Mouse (Mus musculus) layer of hippocampus, adult 11-12 months (tissue): ENCODE measurements at regions not wholly inside any gene's neighbourhood (a gene's known extent, or its start where the extent isn't known, plus 50 kb on each side); places are given as distances from the start of the nearest gene placed in this dataset.
"Not testable (repeated sequence)": the region's sequence is repeated elsewhere in the genome, so short reads cannot be mapped to it uniquely, and the experiment has no call there.

Experiments
- DNase-seq: peaks from one replicate; pipeline ENCODE4 v3.0.0; 2022; ENCODE audit warnings: low spot score

DNA sequence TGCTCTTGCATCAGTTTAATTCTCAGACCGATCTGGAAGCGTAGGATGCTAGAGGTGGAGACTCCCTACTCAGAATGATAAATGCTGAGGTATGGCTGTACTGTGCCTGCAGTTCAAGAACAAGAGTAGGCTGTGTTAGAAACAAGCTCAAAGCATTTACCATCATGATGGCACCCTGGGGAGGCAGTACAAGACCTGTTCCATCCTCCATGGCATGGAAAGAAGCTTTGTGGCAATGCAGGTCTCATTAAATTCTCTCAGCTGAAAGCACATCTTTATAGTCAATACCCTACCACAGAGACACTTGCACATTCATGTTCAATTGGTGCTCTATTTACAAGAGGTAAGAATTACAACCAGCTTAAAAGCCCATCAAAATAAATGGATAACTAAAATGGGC lies 209.5 kb downstream of the Tbl1xr1 start:
- DNase-seq: no peak

DNA sequence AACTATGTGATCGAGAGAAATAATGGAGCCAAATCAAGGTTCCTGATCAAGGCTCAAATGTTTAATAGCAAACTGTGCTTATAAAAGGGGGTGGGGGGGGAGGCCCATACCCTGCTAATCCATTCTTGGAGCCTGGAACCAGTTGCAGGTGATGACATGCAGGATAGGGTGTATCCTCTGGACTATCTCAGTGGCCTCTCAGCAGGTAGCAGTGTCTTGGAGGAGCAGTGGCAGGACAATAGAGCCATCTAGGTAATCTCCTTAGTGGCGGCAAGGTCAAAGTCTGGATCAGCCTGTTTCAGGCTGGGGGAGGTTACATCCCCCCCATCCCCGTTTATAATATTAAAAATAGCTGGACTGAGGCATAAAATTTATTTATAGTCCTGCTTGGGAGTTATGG lies 217.0 kb downstream of the Tbl1xr1 start:
- no peak for DNase-seq

DNA sequence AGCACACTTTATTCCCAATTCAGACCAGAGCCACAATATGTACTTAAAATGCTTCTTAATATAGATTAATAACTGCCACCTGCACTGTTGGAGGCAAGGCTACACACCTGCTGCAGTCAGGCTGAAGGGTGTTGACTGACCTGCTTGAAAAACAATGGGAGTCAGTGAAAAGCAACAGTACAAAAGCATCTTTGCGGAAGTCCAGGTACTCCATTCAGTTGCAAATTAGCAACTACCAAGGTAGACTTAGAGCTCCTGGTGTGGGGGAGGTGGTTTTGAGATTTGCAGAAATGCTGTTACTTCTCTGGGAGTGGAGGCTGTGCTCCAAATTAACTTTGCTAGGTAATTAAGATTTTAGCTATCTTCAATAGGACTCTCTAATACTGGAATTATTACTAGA lies 217.6 kb downstream of the Tbl1xr1 start:
- not testable (repeated sequence) for DNase-seq

DNA sequence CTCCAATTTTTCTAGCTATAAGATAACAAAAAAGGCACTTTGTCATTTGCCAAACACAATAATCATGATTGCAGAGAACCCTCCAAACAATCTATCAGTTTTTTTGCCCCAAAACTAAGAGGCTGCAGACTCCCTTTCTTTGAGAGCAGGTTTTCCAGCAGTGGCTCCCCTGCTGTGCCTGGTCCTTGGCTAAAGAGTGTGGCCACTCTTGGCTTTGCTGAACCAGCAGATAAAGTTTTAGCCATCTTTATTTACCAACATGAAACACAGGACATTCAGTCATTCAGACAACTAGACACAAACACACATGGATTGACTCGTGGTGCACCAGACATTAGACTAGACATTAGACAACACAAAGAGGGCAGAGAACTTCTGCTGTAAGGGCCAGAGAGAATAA lies 220.5 kb downstream of the Tbl1xr1 start:
- not testable (repeated sequence) for DNase-seq

DNA sequence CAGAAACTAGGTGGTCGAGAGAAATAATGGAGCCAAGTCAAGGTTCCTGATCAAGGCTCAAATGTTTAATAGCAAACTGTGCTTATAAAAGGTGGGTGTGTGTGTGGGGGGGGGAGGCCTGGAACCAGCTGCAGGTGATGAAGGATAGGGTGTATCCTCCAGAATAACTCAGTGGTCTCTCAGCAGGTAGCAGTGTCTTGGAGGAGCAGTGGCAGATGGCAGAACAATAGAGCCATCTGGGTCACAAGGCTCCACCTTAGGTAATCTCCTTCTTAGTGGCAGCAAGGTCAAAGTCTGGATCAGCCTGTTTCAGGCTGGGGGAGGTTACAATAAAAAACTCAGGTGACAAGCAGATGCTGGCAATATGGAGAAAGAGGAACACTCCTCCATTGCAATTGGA lies 221.4 kb downstream of the Tbl1xr1 start:
- not testable (repeated sequence) for DNase-seq

DNA sequence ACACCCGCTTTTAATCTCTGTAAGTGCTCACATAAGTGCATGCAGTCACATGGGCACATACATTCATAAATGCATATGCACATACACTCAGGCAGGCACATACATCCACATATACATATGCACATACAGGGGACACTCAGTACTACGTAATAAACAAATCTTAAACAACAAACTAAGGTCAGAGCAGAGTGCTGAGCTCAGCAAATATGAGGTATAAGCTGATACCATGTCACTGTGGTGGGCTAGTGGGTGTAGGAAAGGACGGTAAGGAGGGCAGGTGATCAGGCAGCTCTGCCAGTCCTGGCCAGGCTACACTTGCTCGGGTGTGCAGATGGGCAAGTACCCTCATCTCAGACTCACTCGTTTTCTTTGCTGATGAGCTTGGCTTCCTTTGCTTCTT lies 224.1 kb downstream of the Tbl1xr1 start:
- DNase-seq: no peak

DNA sequence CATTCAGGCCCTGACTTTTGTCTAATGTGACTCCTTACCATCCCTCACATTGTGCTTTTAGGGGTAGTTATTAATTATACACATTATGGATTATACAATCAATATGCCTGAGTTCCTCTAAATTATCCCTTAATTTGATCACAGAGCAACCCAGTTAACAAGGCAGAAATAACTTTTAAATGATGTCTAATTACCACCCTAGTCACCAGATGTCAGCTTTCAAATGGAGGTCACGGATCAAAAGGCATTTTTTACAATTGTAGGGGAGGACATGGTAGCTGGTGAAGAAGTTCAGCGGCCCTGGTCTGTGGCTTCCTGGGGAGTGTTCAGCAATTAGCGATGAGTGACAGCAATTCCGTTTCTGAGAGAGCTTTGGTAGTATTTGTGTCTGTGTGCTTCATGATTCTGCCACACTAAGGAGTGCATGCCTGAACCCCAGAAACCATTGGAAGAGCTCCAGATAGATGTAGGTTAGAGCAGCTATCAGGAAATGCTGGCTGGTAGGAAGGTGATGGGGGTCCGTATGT lies 225.6 kb downstream of the Tbl1xr1 start:
- DNase-seq: no peak

DNA sequence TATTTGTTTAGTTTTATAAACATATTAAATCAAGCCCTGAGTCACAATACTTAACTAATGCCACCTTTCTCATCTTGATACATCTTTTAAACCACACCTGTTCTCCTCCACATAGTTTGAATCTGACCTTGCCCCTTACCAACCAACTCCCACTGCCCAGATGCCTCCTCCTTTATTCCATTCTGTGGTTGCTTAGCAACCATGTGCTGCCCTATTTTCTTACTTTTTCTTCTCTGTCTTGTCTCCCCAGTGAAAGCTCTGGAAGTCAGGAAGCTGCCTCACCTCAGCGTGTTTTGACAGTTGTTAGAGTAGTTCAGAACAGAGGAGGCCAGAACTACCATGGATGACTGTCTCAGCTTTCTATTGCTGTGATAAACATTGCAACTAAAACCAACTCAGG lies 227.7 kb downstream of the Tbl1xr1 start:
- no peak for DNase-seq

DNA sequence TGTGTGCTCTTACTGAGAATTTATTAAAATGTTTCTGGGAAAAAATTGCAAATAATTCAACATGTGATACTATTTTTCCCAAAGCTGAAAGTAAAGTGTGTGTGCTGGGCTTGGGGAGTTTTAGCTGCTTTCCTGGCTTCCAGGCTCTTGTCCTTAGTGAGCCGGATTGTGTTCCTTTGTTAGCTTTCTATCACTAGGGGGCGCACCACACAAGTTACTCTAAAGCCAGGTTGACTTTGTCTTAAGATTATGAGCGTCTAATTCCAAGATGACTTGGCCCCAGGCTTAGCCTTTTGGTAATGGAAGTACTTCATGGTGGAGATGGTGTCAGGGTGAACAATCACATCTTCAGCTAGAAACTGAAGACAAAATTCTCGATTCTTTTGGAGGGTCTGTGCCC lies 230.2 kb downstream of the Tbl1xr1 start:
- peak; percentile 28 for DNase-seq

DNA sequence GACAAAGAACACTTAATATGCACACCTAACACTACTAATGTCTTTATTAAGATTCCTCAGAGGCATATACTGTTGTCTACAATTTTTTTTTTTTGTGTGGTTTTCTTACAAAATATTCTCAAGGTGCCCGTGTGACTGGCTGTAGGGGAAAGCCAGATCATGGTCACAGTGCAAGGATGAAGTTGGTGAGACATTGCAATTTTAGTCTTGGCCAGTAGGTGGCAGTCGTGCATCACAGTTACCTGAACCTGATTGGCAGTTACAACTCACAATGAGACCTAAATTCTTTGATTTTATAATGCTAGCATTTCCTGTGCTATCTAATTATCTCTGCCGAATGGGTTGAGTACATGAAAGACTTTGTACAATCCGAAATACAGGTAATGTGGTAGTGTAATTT lies 232.5 kb downstream of the Tbl1xr1 start:
- DNase-seq: peak; percentile 72

DNA sequence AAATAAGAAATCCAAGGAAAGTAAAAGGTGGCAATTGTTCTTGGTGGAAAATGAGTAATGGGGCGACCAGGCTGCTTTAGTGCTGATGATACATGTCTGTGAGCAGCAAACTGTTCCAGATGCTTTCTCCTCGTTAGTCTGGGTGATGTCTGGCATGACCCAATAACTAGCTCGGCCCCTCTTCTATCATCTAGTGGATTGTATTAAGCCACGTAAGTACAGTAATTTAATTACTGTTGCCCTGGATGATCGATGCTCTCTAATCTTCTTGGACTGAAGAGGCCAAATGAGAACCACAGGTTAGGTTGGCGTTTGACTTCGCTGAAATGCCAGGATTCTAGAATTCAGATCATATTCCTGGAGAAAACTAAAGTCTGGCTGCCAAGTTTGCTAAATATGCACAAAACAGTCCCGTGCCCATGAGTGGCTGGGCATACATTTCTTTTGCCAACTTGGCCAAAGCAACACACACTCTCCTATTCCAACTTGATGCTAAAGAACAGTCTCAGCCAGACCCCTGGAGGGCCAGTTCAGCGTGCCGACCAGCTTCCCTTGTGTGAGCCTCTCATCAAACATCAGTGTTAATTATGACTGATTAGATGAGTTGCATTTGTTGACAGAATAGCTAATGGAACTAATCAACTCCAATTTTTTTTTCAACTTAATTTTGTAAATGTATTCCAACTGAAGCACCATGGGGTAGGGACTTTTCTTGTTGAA lies 240.2 kb downstream of the Tbl1xr1 start:
- DNase-seq: no peak

DNA sequence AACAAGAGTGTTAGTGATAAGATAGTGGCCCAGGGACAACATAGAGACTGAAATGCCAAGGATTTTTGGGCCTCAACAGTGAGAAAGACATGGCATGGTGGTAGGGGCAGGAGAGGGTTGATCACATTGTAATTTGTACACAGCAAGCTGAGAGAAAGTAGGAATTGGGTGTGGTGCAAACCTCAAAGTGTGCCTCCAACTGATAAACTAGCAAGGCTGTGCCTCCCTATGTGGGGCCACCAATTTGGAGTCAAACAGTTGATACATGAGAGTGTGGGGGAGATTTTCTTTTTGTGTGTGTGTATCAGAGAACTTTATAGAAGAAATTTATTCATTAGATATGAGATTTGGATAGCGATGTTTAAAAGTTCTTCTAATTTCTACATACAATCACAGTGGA lies 244.0 kb downstream of the Tbl1xr1 start:
- not testable (repeated sequence) for DNase-seq

DNA sequence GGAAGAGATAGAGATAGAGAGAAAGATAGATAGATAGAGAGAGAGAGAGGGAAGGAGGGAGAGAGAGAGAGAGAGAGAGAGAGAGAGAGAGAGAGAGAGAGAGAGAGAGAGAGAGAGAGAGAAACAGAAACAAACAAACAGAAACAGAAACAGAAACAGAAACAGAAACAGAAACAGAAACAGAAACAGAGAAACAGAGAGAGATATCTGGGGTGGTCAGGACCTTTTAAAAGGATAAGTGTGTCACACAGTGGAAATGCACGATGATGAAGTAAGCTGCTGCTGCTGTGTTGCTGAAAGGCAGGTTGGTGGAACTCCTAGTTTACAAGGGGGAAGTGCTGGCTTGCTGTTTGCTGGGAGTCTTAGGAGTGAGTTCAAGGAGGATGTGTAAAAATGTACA lies 254.8 kb downstream of the Tbl1xr1 start:
- DNase-seq: no peak
